Mouse (Mus musculus) urinary bladder, postnatal 4 days (tissue): ENCODE data around the gene Tmem63c.

Experiments used
- DNase-seq, 2 experiments: peaks; one replicate each; pipeline ENCODE4 v3.0.0; 2021 to 2022; ENCODE audit warnings: low spot score in 2 of 2

Gene Tmem63c

GRCm38 (mm10) chr12:87021040-87021439 is at the start of gene Tmem63c:
Gene Tmem63c, plus strand, starts transcription at chr12:87021340.
- DNase-seq: no peak

GRCm38 (mm10) chr12:86973216-86973615 is 47.9 kb upstream of the Tmem63c start:
- DNase-seq: peak; percentile 68 to 77

- DNase-seq: peak in 1 of 2 experiments; percentile 31
Observed at GRCm38 (mm10) chr12:86973706-86974105, 47.4 kb upstream of the Tmem63c start.

- peak; percentile 70 to 83 for DNase-seq
Observed at GRCm38 (mm10) chr12:86974387-86975288, 46.5 kb upstream of the Tmem63c start.

- DNase-seq: no peak
Observed at GRCm38 (mm10) chr12:86975761-86976160, 45.4 kb upstream of the Tmem63c start.

GRCm38 (mm10) chr12:86976511-86977168 is 44.5 kb upstream of the Tmem63c start:
- no peak for DNase-seq

GRCm38 (mm10) chr12:86977833-86978232 is 43.3 kb upstream of the Tmem63c start:
- no peak for DNase-seq

GRCm38 (mm10) chr12:86981180-86981579 is 40.0 kb upstream of the Tmem63c start:
- no peak for DNase-seq

- DNase-seq: peak; percentile 39 to 66
Observed at GRCm38 (mm10) chr12:86983470-86984193, 37.5 kb upstream of the Tmem63c start.

- DNase-seq: peak in 1 of 2 experiments; percentile 70
Observed at GRCm38 (mm10) chr12:86984194-86984555, 37.0 kb upstream of the Tmem63c start.

- no peak for DNase-seq
Observed at GRCm38 (mm10) chr12:86986562-86986961, 34.6 kb upstream of the Tmem63c start.

GRCm38 (mm10) chr12:86988227-86988626 is 32.9 kb upstream of the Tmem63c start:
- no peak for DNase-seq

- DNase-seq: no peak
Observed at GRCm38 (mm10) chr12:86989378-86989777, 31.8 kb upstream of the Tmem63c start.

GRCm38 (mm10) chr12:86989890-86990754 is 31.0 kb upstream of the Tmem63c start, which contains the start of gene Zdhhc22:
Gene Zdhhc22, minus strand, starts transcription at chr12:86990430.
- DNase-seq: no peak

- DNase-seq: no peak
Observed at GRCm38 (mm10) chr12:86990755-86991110, 30.4 kb upstream of the Tmem63c start.

- DNase-seq: no peak
Observed at GRCm38 (mm10) chr12:86994166-86994565, 27.0 kb upstream of the Tmem63c start.

GRCm38 (mm10) chr12:86994776-86995175 is 26.4 kb upstream of the Tmem63c start:
- DNase-seq: no peak

- DNase-seq: no peak
Observed at GRCm38 (mm10) chr12:86995931-86996330, 25.2 kb upstream of the Tmem63c start.

- DNase-seq: no peak
Observed at GRCm38 (mm10) chr12:86998699-86999098, 22.4 kb upstream of the Tmem63c start.

GRCm38 (mm10) chr12:86999283-86999820 is 21.8 kb upstream of the Tmem63c start:
- no peak for DNase-seq
